In genomic region chr13:36578569-36579333, GRCm38 (mm10) we compare ENCODE assay signal across 8 mouse cellular contexts.
DNase-seq lines count a peak whose midpoint lies in the region; ATAC-seq and TF ChIP-seq lines count a peak whose summit lies in the region.

No protein-coding gene starts in this region.

- no peaks in the 10 kb centered on the region for H3K27me3 ChIP-seq in cerebellum, adult 2 months (ENCODE audit: control insufficient read depth, insufficient read depth, low read length)
- H3K27me3 ChIP-seq in forebrain, postnatal 0 days (ENCODE audit: insufficient read depth, low read length) = no peaks in the 10 kb centered on the region
- peaks cover 12% of the 10 kb centered on the region for H3K27me3 ChIP-seq in liver, embryonic 15.5 days

- no peaks in the 10 kb centered on the region for H3K9me3 ChIP-seq in ES-E14 (ENCODE audit: control insufficient read depth, insufficient read depth, low read depth, low read length)
- no peaks in the 10 kb centered on the region for H3K9me3 ChIP-seq in forebrain, postnatal 0 days (ENCODE audit: low read length)
- H3K9me3 ChIP-seq in liver, embryonic 15.5 days (replicated peaks) = no peaks in the 10 kb centered on the region

- no peak overlapping the region for H3K27ac ChIP-seq in ES-E14 (ENCODE audit: insufficient read depth, low read depth, low read length, poor library complexity, severe bottlenecking)
- H3K27ac ChIP-seq in cerebellum, adult 2 months (ENCODE audit: insufficient read depth, low read length) = peak overlapping the region; percentile 13; the same call in 1 of the 2 replicates
- peak overlapping the region; percentile 76 for H3K27ac ChIP-seq in forebrain, postnatal 0 days (ENCODE audit: low read depth, low read length)
- peak overlapping the region; percentile 64 for H3K27ac ChIP-seq in liver, embryonic 15.5 days (replicated peaks)
- H3K27ac ChIP-seq in olfactory bulb, adult 2 months (ENCODE audit: insufficient read depth, low read depth, low read length) = peak overlapping the region; percentile 74

- peak; percentile 55 for DNase-seq in ES-E14 (ENCODE audit: low read depth, low spot score)
- DNase-seq in cerebellum, adult 2 months = peak; percentile 90 to 93
- peak; percentile 94 for DNase-seq in forebrain, postnatal 0 days
- DNase-seq in heart, postnatal 25 days (ENCODE audit: low spot score) = peak; percentile 25
- peak; percentile 83 to 88 for DNase-seq in layer of hippocampus, adult 18-20 months (ENCODE audit: low spot score in 2 of 2)
- DNase-seq in urinary bladder, postnatal 25 days (ENCODE audit: low spot score) = peak; percentile 35

- in situ Hi-C loops in ES-E14 (cut with MboI; ENCODE audit: low sequenced_read_pairs in 2 of 2, unreplicated experiment in 2 of 2) = no loop called here

- ATAC-seq in forebrain, postnatal 0 days = peak; percentile 99
- ATAC-seq in liver, embryonic 15.5 days (ENCODE audit: insufficient read depth) = peak; percentile 86

- WGBS in cerebellum, adult 2 months = 3% methylated on average over 41 of the region's 41 CpGs
- WGBS in forebrain, postnatal 0 days = 4% methylated on average over 41 of the region's 41 CpGs
- WGBS in liver, embryonic 15.5 days (ENCODE audit: insufficient replicate concordance) = 4% methylated on average over 41 of the region's 41 CpGs
- WGBS in olfactory bulb, adult 2 months = 2% methylated on average over 41 of the region's 41 CpGs

- TF ChIP-seq CTCF in cerebellum, adult 2 months (IDR thresholded peaks at IDR 0.05; ENCODE audit: borderline replicate concordance, insufficient read depth, low read depth, low read length) = peak; percentile 34; the same call in 1 of the 2 replicates
- TF ChIP-seq CTCF in forebrain, postnatal 0 days (IDR thresholded peaks at IDR 0.05; ENCODE audit: low read depth) = peak; percentile 58
- 0 out of 2 replicates have a peak, but pooled peaks have one; percentile 20 for TF ChIP-seq CTCF in olfactory bulb, adult 2 months (IDR thresholded peaks at IDR 0.05; ENCODE audit: insufficient read depth, low read depth, low read length)

- H3K36me3 ChIP-seq in ES-E14 (ENCODE audit: control insufficient read depth, insufficient read depth, low read length, poor library complexity, severe bottlenecking) = no peaks in the 10 kb centered on the region
- H3K36me3 ChIP-seq in forebrain, postnatal 0 days (ENCODE audit: insufficient read depth) = no peaks in the 10 kb centered on the region
- no peaks in the 10 kb centered on the region for H3K36me3 ChIP-seq in liver, embryonic 15.5 days (replicated peaks)

- peak; percentile 36; the same call in 1 of the 2 replicates for TF ChIP-seq POLR2A in cerebellum, adult 2 months (IDR thresholded peaks at IDR 0.05; ENCODE audit: borderline replicate concordance, insufficient read depth, low read length)
- TF ChIP-seq POLR2A in olfactory bulb, adult 2 months (IDR thresholded peaks at IDR 0.05; ENCODE audit: insufficient read depth, low read depth, low read length) = peak; percentile 46; the same call in 1 of the 2 replicates

- intact Hi-C loops in heart, postnatal 25 days (cut with DNase I) = no loop called here

- H3K9ac ChIP-seq in ES-E14 (ENCODE audit: insufficient read depth, low read depth, low read length, poor library complexity, severe bottlenecking) = peak overlapping the region; percentile 81
- H3K9ac ChIP-seq in forebrain, postnatal 0 days = peak overlapping the region; percentile 58
- H3K9ac ChIP-seq in liver, embryonic 15.5 days = peak overlapping the region; percentile 21; the same call in 1 of the 2 replicates

- peak overlapping the region; percentile 77 to 92 for H3K4me3 ChIP-seq in ES-E14 (ENCODE audit: insufficient read depth in 1 of 2, low read depth in 1 of 2, low read length in 2 of 2, poor library complexity in 1 of 2, severe bottlenecking in 1 of 2)
- H3K4me3 ChIP-seq in cerebellum, adult 2 months (replicated peaks; ENCODE audit: insufficient read depth, low read depth, low read length) = peak overlapping the region; percentile 77
- H3K4me3 ChIP-seq in forebrain, postnatal 0 days (ENCODE audit: low read depth, low read length) = peak overlapping the region; percentile 49
- peak overlapping the region; percentile 45 for H3K4me3 ChIP-seq in liver, embryonic 15.5 days (replicated peaks)
- H3K4me3 ChIP-seq in olfactory bulb, adult 2 months (ENCODE audit: insufficient read depth, low read depth, low read length) = peak overlapping the region; percentile 58

- H3K4me1 ChIP-seq in ES-E14 (ENCODE audit: control insufficient read depth in 2 of 2, insufficient read depth in 2 of 2, low read length in 2 of 2, poor library complexity in 1 of 2) = peaks cover 0 to 5% of the 10 kb centered on the region in 2 experiments; a peak in 2 of 4 replicates
- no peaks in the 10 kb centered on the region; the same call in 1 of the 2 replicates for H3K4me1 ChIP-seq in cerebellum, adult 2 months (ENCODE audit: control insufficient read depth, insufficient read depth, low read length)
- H3K4me1 ChIP-seq in forebrain, postnatal 0 days (ENCODE audit: insufficient read depth) = peaks cover 13% of the 10 kb centered on the region; the same call in 1 of the 2 replicates
- H3K4me1 ChIP-seq in liver, embryonic 15.5 days (replicated peaks) = no peaks in the 10 kb centered on the region; the same call in none of the 2 replicates
- H3K4me1 ChIP-seq in olfactory bulb, adult 2 months (ENCODE audit: control insufficient read depth, insufficient read depth, low read length) = peaks cover 24% of the 10 kb centered on the region

- H3K4me2 ChIP-seq in forebrain, postnatal 0 days (ENCODE audit: low read depth) = peak overlapping the region; percentile 51
- peak overlapping the region; percentile 56 for H3K4me2 ChIP-seq in liver, embryonic 15.5 days

TF ChIP-seq in ES-E14, 5 proteins besides CTCF, POLR2A, EP300 and RAD21:
- TF ChIP-seq CHD2 (IDR thresholded peaks at IDR 0.05; ENCODE audit: low read depth, low read length) (no peak), ZC3H11A (IDR thresholded peaks at IDR 0.05; ENCODE audit: borderline replicate concordance, low read depth, low read length) (no peak), ZNF384 (IDR thresholded peaks at IDR 0.05; ENCODE audit: low read depth, low read length) (no peak), HCFC1 (IDR thresholded peaks at IDR 0.05; ENCODE audit: borderline replicate concordance, insufficient read depth, low read length) (no peak), MAFK (IDR thresholded peaks at IDR 0.05; ENCODE audit: insufficient read depth, low read depth, low read length) (no peak)

Comparison
In these comparisons a context has a peak if more than half of its experiments do, and no peak if none do; other contexts are left out.
1. DNase-seq: peak in every context shown above with its lines; median percentile 94 in forebrain, postnatal 0 days; 92 in cerebellum, adult 2 months; 86 in layer of hippocampus, adult 18-20 months; 55 in ES-E14; 35 in urinary bladder, postnatal 25 days; 25 in heart, postnatal 25 days.
2. H3K9ac ChIP-seq: peak in every context shown above with its lines; median percentile 81 in ES-E14; 58 in forebrain, postnatal 0 days; 21 in liver, embryonic 15.5 days.